Mouse (Mus musculus): ENCODE results near the gene F3. TPM values are rescaled to one million over a fixed set of nuclear protein-coding genes. Genes with fewer than 3 reads are reported as not detected.

Gene F3
- polyA plus RNA-seq, 1 experiment = 6.3 TPM

- no peak for TF ChIP-seq CTCF (IDR thresholded peaks at IDR 0.05; ENCODE audit: borderline replicate concordance, control insufficient read depth, extremely low read depth, insufficient read depth, low read length, poor library complexity)
- TF ChIP-seq POLR2A (IDR thresholded peaks at IDR 0.05; ENCODE audit: control insufficient read depth, extremely low read depth, insufficient read depth, low read length, poor library complexity) = no peak
- Histone ChIP-seq H3K27me3 (ENCODE audit: control insufficient read depth, insufficient read depth, low read length) (no peaks in the 10 kb centered on the region), H3K4me3 (ENCODE audit: control insufficient read depth, insufficient read depth, low read length) (no peak overlapping the region), H3K4me1 (replicated peaks; ENCODE audit: control insufficient read depth, insufficient read depth, low read length) (no peaks in the 10 kb centered on the region), H3K27ac (ENCODE audit: control insufficient read depth, insufficient read depth, low read length) (no peak overlapping the region), H3K36me3 (ENCODE audit: control insufficient read depth, insufficient read depth, low read length) (no peaks in the 10 kb centered on the region)
- DNase-seq = no peak
- 38% methylated on average over 4 of the region's 4 CpGs for WGBS
These were observed 6.3 kb downstream of the F3 start for GRCm38 (mm10) chr3:121729678-121730077.

DNA sequence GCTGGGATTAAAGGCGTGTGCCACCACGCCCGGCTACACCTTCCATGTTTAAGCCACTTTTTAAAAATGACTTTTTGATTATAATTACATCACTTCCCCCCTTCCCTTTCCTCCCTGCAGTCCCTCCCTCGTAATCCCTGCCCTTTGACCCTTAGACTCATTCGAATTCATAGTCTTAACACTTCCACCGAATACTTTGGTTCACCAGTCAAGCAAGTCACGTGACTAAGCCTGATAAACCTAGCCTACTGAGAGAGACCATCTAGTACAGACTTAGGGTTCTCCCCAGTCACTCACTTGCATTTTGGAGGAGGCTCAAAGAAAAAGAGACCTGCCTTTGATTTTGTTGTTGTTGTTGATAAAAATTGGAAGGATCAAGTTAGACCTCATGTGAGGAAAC is 12.2 kb downstream of the F3 start:
- TF ChIP-seq CTCF (IDR thresholded peaks at IDR 0.05; ENCODE audit: borderline replicate concordance, control insufficient read depth, extremely low read depth, insufficient read depth, low read length, poor library complexity) (no peak), POLR2A (IDR thresholded peaks at IDR 0.05; ENCODE audit: control insufficient read depth, extremely low read depth, insufficient read depth, low read length, poor library complexity) (no peak)
- no peaks in the 10 kb centered on the region for H3K4me1 ChIP-seq (replicated peaks; ENCODE audit: control insufficient read depth, insufficient read depth, low read length)
- no peak overlapping the region for H3K27ac ChIP-seq (ENCODE audit: control insufficient read depth, insufficient read depth, low read length)
- H3K27me3 ChIP-seq (ENCODE audit: control insufficient read depth, insufficient read depth, low read length) = no peaks in the 10 kb centered on the region
- no peak overlapping the region for H3K4me3 ChIP-seq (ENCODE audit: control insufficient read depth, insufficient read depth, low read length)
- WGBS = 94% methylated on average over 7 of the region's 7 CpGs
- no peaks in the 10 kb centered on the region for H3K36me3 ChIP-seq (ENCODE audit: control insufficient read depth, insufficient read depth, low read length)
- DNase-seq = no peak

GRCm38 (mm10) chr3:121736025-121736744 is 12.8 kb downstream of the F3 start:
- no peaks in the 10 kb centered on the region for H3K4me1 ChIP-seq (replicated peaks; ENCODE audit: control insufficient read depth, insufficient read depth, low read length)
- H3K4me3 ChIP-seq (ENCODE audit: control insufficient read depth, insufficient read depth, low read length) = no peak overlapping the region
- H3K36me3 ChIP-seq (ENCODE audit: control insufficient read depth, insufficient read depth, low read length) = no peaks in the 10 kb centered on the region
- DNase-seq = peak; percentile 61
- TF ChIP-seq POLR2A (IDR thresholded peaks at IDR 0.05; ENCODE audit: control insufficient read depth, extremely low read depth, insufficient read depth, low read length, poor library complexity) (no peak), CTCF (IDR thresholded peaks at IDR 0.05; ENCODE audit: borderline replicate concordance, control insufficient read depth, extremely low read depth, insufficient read depth, low read length, poor library complexity) (peak; percentile 70; the same call in 1 of the 2 replicates)
- no peak overlapping the region for H3K27ac ChIP-seq (ENCODE audit: control insufficient read depth, insufficient read depth, low read length)
- 56% methylated on average over 18 of the region's 18 CpGs for WGBS
- no peaks in the 10 kb centered on the region for H3K27me3 ChIP-seq (ENCODE audit: control insufficient read depth, insufficient read depth, low read length)

GRCm38 (mm10) chr3:121737453-121737852 is 14.1 kb downstream of the F3 start:
- peak; percentile 23 for DNase-seq
- 92% methylated on average over 1 of the region's 1 CpGs for whole genome bisulfite sequencing
- H3K27me3 ChIP-seq (ENCODE audit: control insufficient read depth, insufficient read depth, low read length) = no peaks in the 10 kb centered on the region
- no peak overlapping the region for H3K4me3 ChIP-seq (ENCODE audit: control insufficient read depth, insufficient read depth, low read length)
- TF ChIP-seq CTCF (IDR thresholded peaks at IDR 0.05; ENCODE audit: borderline replicate concordance, control insufficient read depth, extremely low read depth, insufficient read depth, low read length, poor library complexity) (no peak), POLR2A (IDR thresholded peaks at IDR 0.05; ENCODE audit: control insufficient read depth, extremely low read depth, insufficient read depth, low read length, poor library complexity) (no peak)
- no peaks in the 10 kb centered on the region for H3K4me1 ChIP-seq (replicated peaks; ENCODE audit: control insufficient read depth, insufficient read depth, low read length)
- H3K27ac ChIP-seq (ENCODE audit: control insufficient read depth, insufficient read depth, low read length) = no peak overlapping the region
- no peaks in the 10 kb centered on the region for H3K36me3 ChIP-seq (ENCODE audit: control insufficient read depth, insufficient read depth, low read length)

- Histone ChIP-seq H3K4me1 (replicated peaks; ENCODE audit: control insufficient read depth, insufficient read depth, low read length) (no peaks in the 10 kb centered on the region), H3K4me3 (ENCODE audit: control insufficient read depth, insufficient read depth, low read length) (no peak overlapping the region), H3K27ac (ENCODE audit: control insufficient read depth, insufficient read depth, low read length) (no peak overlapping the region), H3K36me3 (ENCODE audit: control insufficient read depth, insufficient read depth, low read length) (no peaks in the 10 kb centered on the region), H3K27me3 (ENCODE audit: control insufficient read depth, insufficient read depth, low read length) (no peaks in the 10 kb centered on the region)
- DNase-seq = no peak
- TF ChIP-seq CTCF (IDR thresholded peaks at IDR 0.05; ENCODE audit: borderline replicate concordance, control insufficient read depth, extremely low read depth, insufficient read depth, low read length, poor library complexity) = no peak
- no peak for TF ChIP-seq POLR2A (IDR thresholded peaks at IDR 0.05; ENCODE audit: control insufficient read depth, extremely low read depth, insufficient read depth, low read length, poor library complexity)
- 47% methylated on average over 2 of the region's 2 CpGs for WGBS
These were observed 14.6 kb downstream of the F3 start for GRCm38 (mm10) chr3:121737901-121738300.

GRCm38 (mm10) chr3:121738742-121739342 is 15.5 kb downstream of the F3 start:
- H3K4me3 ChIP-seq (ENCODE audit: control insufficient read depth, insufficient read depth, low read length) = no peak overlapping the region
- H3K27ac ChIP-seq (ENCODE audit: control insufficient read depth, insufficient read depth, low read length) = no peak overlapping the region
- no peaks in the 10 kb centered on the region for H3K36me3 ChIP-seq (ENCODE audit: control insufficient read depth, insufficient read depth, low read length)
- TF ChIP-seq CTCF (IDR thresholded peaks at IDR 0.05; ENCODE audit: borderline replicate concordance, control insufficient read depth, extremely low read depth, insufficient read depth, low read length, poor library complexity) = no peak
- no peak for TF ChIP-seq POLR2A (IDR thresholded peaks at IDR 0.05; ENCODE audit: control insufficient read depth, extremely low read depth, insufficient read depth, low read length, poor library complexity)
- no peak for DNase-seq
- no peaks in the 10 kb centered on the region for H3K4me1 ChIP-seq (replicated peaks; ENCODE audit: control insufficient read depth, insufficient read depth, low read length)
- no peaks in the 10 kb centered on the region for H3K27me3 ChIP-seq (ENCODE audit: control insufficient read depth, insufficient read depth, low read length)
- 79% methylated on average over 9 of the region's 9 CpGs for WGBS
